Mouse (Mus musculus): ENCODE measurements around the gene Per2.

The Per2 gene

GRCm38 (mm10) chr1:91380453-91381090 is 78.6 kb downstream of the Per2 start:
- peak; percentile 84 for DNase-seq

- no peak for DNase-seq
Measured at GRCm38 (mm10) chr1:91373414-91373835, 85.7 kb downstream of the Per2 start.

- DNase-seq: no peak
Measured at GRCm38 (mm10) chr1:91370055-91370454, 89.1 kb downstream of the Per2 start.

GRCm38 (mm10) chr1:91369408-91369807 is 89.7 kb downstream of the Per2 start:
- DNase-seq: no peak

GRCm38 (mm10) chr1:91367295-91367694 is 91.8 kb downstream of the Per2 start:
- DNase-seq: no peak

GRCm38 (mm10) chr1:91366215-91367108 is 92.7 kb downstream of the Per2 start, which contains the start of gene Erfe:
Gene Erfe, plus strand, starts transcription at chr1:91366430.
- peak; percentile 82 for DNase-seq
